Mouse (Mus musculus) cerebellum, adult 2 months (tissue): ENCODE data around the gene Gm17509.

ENCODE experiments used
- CTCF ChIP-seq: fragments of 200-500 bp; IDR thresholded peaks from 2 replicates; pipeline ENCODE4 v1.5.1; 2011; ENCODE audit warnings: low read depth, mild to moderate bottlenecking, control low read depth, low read length, moderate library complexity, borderline replicate concordance; ENCODE audit not compliant: insufficient read depth
- POLR2A ChIP-seq: fragments of 200-500 bp; IDR thresholded peaks from 2 replicates; pipeline ENCODE4 v1.6.1; 2011; ENCODE audit warnings: low read length, control low read depth, borderline replicate concordance; ENCODE audit not compliant: insufficient read depth

DNA sequence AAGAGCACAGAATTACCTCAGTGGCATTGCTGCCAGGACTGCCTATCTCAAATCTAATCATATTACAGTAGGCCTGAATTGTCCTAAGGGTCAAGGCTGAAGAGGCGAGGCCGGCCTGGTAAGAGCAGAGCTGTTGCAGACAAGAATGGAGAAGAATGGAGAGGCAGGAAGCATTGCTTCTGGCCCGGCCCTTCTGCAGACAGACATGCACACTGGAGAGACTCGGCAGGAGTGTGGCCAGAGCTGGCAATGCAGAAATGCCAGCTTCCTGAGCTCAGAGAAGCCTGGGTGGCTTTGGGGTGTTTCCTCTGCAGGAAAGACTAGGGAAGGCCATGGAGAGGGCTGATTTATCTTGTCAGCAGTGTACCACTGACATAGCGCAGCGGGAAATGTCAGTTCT is 4.7 kb upstream of the Gm17509 start:
- no peak for TF ChIP-seq CTCF
- TF ChIP-seq POLR2A: no peak
